Mouse (Mus musculus) liver, embryonic 13.5 days (tissue): ENCODE data around the gene Ypel4. TPM values are rescaled to one million over a fixed set of nuclear protein-coding genes. Genes with fewer than 3 reads are reported as not detected.

Experiments
- ATAC-seq: fragments of 200-750 bp; cut with Nextera tagmentation; 2 replicates; pipeline ENCODE4 v1.8.0; 2017; ENCODE audit warnings: low read depth, mild to moderate bottlenecking, moderate number of reproducible peaks, moderate library complexity
- DNase-seq: peaks from one replicate; pipeline ENCODE4 v3.0.0; 2022
- H3K27ac ChIP-seq: fragments of 300-500 bp; sonication (generic); 2 replicates; pipeline ENCODE4 v1.5.1; 2015; ENCODE audit warnings: moderate library complexity, mild to moderate bottlenecking, inconsistent platforms
- H3K27me3 ChIP-seq: fragments of 300-500 bp; sonication (generic); 2 replicates; pipeline ENCODE4 v1.6.1; 2015; ENCODE audit warnings: mild to moderate bottlenecking, inconsistent platforms
- H3K36me3 ChIP-seq: fragments of 300-500 bp; sonication (generic); 2 replicates; pipeline ENCODE4 v1.6.1; 2015; ENCODE audit warnings: mild to moderate bottlenecking, inconsistent platforms
- H3K4me1 ChIP-seq: fragments of 300-500 bp; sonication (generic); replicated peaks from 2 replicates; pipeline ENCODE4 v1.6.1; 2015; ENCODE audit warnings: inconsistent platforms
- H3K4me2 ChIP-seq: fragments of 300-500 bp; sonication (generic); 2 replicates; pipeline ENCODE4 v1.6.1; 2015; ENCODE audit warnings: inconsistent platforms, mild to moderate bottlenecking, moderate library complexity
- H3K4me3 ChIP-seq: fragments of 300-500 bp; sonication (generic); replicated peaks from 2 replicates; pipeline ENCODE4 v1.5.1; 2015; ENCODE audit warnings: mild to moderate bottlenecking, inconsistent platforms
- H3K9ac ChIP-seq: fragments of 300-500 bp; sonication (generic); 2 replicates; pipeline ENCODE4 v1.6.1; 2015; ENCODE audit warnings: mild to moderate bottlenecking, inconsistent platforms
- H3K9me3 ChIP-seq: fragments of 300-500 bp; sonication (generic); replicated peaks from 2 replicates; pipeline ENCODE4 v1.6.1; 2016; ENCODE audit warnings: inconsistent platforms
- WGBS: fragments of 180-500 bp; shearing (Covaris S2); methylation state at CpG from one replicate; pipeline ENCODE4 v1.1.7; 2015; ENCODE audit not compliant: insufficient replicate concordance; 5-methylcytosine and 5-hydroxymethylcytosine counted together
- polyA plus RNA-seq: library from polyadenylated mRNA; unstranded; fragments of >200 nt; fragmentation: Nextera tagmentation; extraction: Ambion mirVana; gene quantifications from 2 replicates; pipeline ENCODE4 v1.2.1, GENCODE M21; 2015

Gene Ypel4
- polyA plus RNA-seq, 1 experiment from 2014 or later: 57.8 TPM

GRCm38 (mm10) chr2:84714811-84715561 is 18.9 kb upstream of the Ypel4 start, which contains the start of gene Zdhhc5:
Gene Zdhhc5 (minus strand): TSS chr2:84715180.
- Histone ChIP-seq H3K9me3 (no peaks in the 10 kb centered on the region), H3K4me1 (peaks cover 47% of the 10 kb centered on the region), H3K27ac (peak within 1 kb of the TSS; percentile 98), H3K9ac (peak within 1 kb of the TSS; percentile 98), H3K4me3 (peak within 1 kb of the TSS; percentile 82), H3K36me3 (peaks cover 17% of the 10 kb centered on the region), H3K27me3 (no peaks in the 10 kb centered on the region), H3K4me2 (peak within 1 kb of the TSS; percentile 84)
- WGBS: under 1% methylated on average over 86 of the region's 107 CpGs
- peak; percentile 89 for ATAC-seq
- DNase-seq: peak; percentile 98

- H3K4me3 ChIP-seq: peak overlapping the region; percentile 82
- no peaks in the 10 kb centered on the region for H3K27me3 ChIP-seq
- peak overlapping the region; percentile 84 for H3K4me2 ChIP-seq
- peak overlapping the region; percentile 98 for H3K9ac ChIP-seq
- no peaks in the 10 kb centered on the region for H3K9me3 ChIP-seq
- DNase-seq: no peak
- H3K27ac ChIP-seq: peak overlapping the region; percentile 98
- ATAC-seq: peak; percentile 86
- H3K4me1 ChIP-seq: peaks cover 40% of the 10 kb centered on the region
- H3K36me3 ChIP-seq: peaks cover 16% of the 10 kb centered on the region
- WGBS: under 1% methylated on average over 33 of the region's 33 CpGs
Measured at GRCm38 (mm10) chr2:84715562-84716361, 18.1 kb upstream of the Ypel4 start.

- H3K4me3 ChIP-seq: peak overlapping the region; percentile 82
- no peaks in the 10 kb centered on the region for H3K27me3 ChIP-seq
- H3K27ac ChIP-seq: peak overlapping the region; percentile 98
- no peak for ATAC-seq
- H3K36me3 ChIP-seq: peaks cover 19% of the 10 kb centered on the region
- peaks cover 49% of the 10 kb centered on the region for H3K4me1 ChIP-seq
- no peaks in the 10 kb centered on the region for H3K9me3 ChIP-seq
- H3K9ac ChIP-seq: peak overlapping the region; percentile 98
- DNase-seq: no peak
- H3K4me2 ChIP-seq: peak overlapping the region; percentile 84
- WGBS: 16% methylated on average over 9 of the region's 9 CpGs
Measured at GRCm38 (mm10) chr2:84716423-84717355, 17.2 kb upstream of the Ypel4 start.

- Histone ChIP-seq H3K9me3 (no peaks in the 10 kb centered on the region), H3K4me3 (0 out of 2 replicates have a peak overlapping the region, but pooled peaks have one; percentile 8), H3K27me3 (no peaks in the 10 kb centered on the region), H3K27ac (peak overlapping the region; percentile 98), H3K9ac (peak overlapping the region; percentile 98; the same call in 1 of the 2 replicates), H3K36me3 (peaks cover 24% of the 10 kb centered on the region), H3K4me2 (peak overlapping the region; percentile 84), H3K4me1 (peaks cover 51% of the 10 kb centered on the region)
- no peak for ATAC-seq
- WGBS: 90% methylated on average over 4 of the region's 4 CpGs
- DNase-seq: no peak
Measured at GRCm38 (mm10) chr2:84717357-84717756, 16.5 kb upstream of the Ypel4 start.

GRCm38 (mm10) chr2:84720718-84721117 is 13.1 kb upstream of the Ypel4 start:
- Histone ChIP-seq H3K4me3 (no peak overlapping the region), H3K4me2 (no peak overlapping the region), H3K9me3 (no peaks in the 10 kb centered on the region), H3K27ac (peak overlapping the region; percentile 64; the same call in 1 of the 2 replicates), H3K36me3 (peaks cover 54% of the 10 kb centered on the region), H3K9ac (no peak overlapping the region), H3K27me3 (no peaks in the 10 kb centered on the region), H3K4me1 (peaks cover 60% of the 10 kb centered on the region)
- no peak for DNase-seq
- WGBS: 93% methylated on average over 2 of the region's 2 CpGs
- no peak for ATAC-seq

GRCm38 (mm10) chr2:84721182-84721581 is 12.7 kb upstream of the Ypel4 start:
- Histone ChIP-seq H3K4me2 (peak overlapping the region; percentile 24), H3K4me1 (peaks cover 64% of the 10 kb centered on the region), H3K4me3 (0 out of 2 replicates have a peak overlapping the region, but pooled peaks have one; percentile 2), H3K9me3 (no peaks in the 10 kb centered on the region), H3K27me3 (no peaks in the 10 kb centered on the region), H3K36me3 (peaks cover 58% of the 10 kb centered on the region), H3K27ac (peak overlapping the region; percentile 64), H3K9ac (0 out of 2 replicates have a peak overlapping the region, but pooled peaks have one; percentile 19)
- ATAC-seq: 0 out of 2 replicates have a peak, but pooled peaks have one; percentile 13
- no peak for DNase-seq
- WGBS: 31% methylated on average over 3 of the region's 3 CpGs

GRCm38 (mm10) chr2:84723856-84724255 is 10.0 kb upstream of the Ypel4 start:
- 92% methylated on average over 14 of the region's 14 CpGs for WGBS
- Histone ChIP-seq H3K4me1 (peaks cover 66% of the 10 kb centered on the region), H3K9ac (no peak overlapping the region; the same call in 1 of the 2 replicates), H3K9me3 (no peaks in the 10 kb centered on the region), H3K36me3 (peaks cover 59% of the 10 kb centered on the region), H3K4me2 (peak overlapping the region; percentile 83), H3K27me3 (no peaks in the 10 kb centered on the region), H3K27ac (no peak overlapping the region), H3K4me3 (peak overlapping the region; percentile 79)
- no peak for DNase-seq
- no peak for ATAC-seq

GRCm38 (mm10) chr2:84725770-84726169 is 8.1 kb upstream of the Ypel4 start:
- H3K36me3 ChIP-seq: peaks cover 53% of the 10 kb centered on the region
- ATAC-seq: no peak
- no peak for DNase-seq
- H3K27ac ChIP-seq: peak overlapping the region; percentile 80
- peak overlapping the region; percentile 79 for H3K4me3 ChIP-seq
- no peaks in the 10 kb centered on the region for H3K9me3 ChIP-seq
- H3K27me3 ChIP-seq: no peaks in the 10 kb centered on the region
- peak overlapping the region; percentile 83 for H3K4me2 ChIP-seq
- peaks cover 81% of the 10 kb centered on the region for H3K4me1 ChIP-seq
- peak overlapping the region; percentile 83 for H3K9ac ChIP-seq
- WGBS: 86% methylated on average over 10 of the region's 10 CpGs

- Histone ChIP-seq H3K9ac (peak overlapping the region; percentile 83), H3K4me3 (peak overlapping the region; percentile 79), H3K4me1 (peaks cover 81% of the 10 kb centered on the region), H3K27me3 (no peaks in the 10 kb centered on the region), H3K36me3 (peaks cover 44% of the 10 kb centered on the region), H3K9me3 (no peaks in the 10 kb centered on the region), H3K27ac (peak overlapping the region; percentile 80), H3K4me2 (peak overlapping the region; percentile 83)
- peak; percentile 30; the same call in 1 of the 2 replicates for ATAC-seq
- DNase-seq: no peak
- WGBS: 1% methylated on average over 9 of the region's 9 CpGs
Measured at GRCm38 (mm10) chr2:84726716-84727115, 7.1 kb upstream of the Ypel4 start.

- H3K27me3 ChIP-seq: no peaks in the 10 kb centered on the region
- H3K9me3 ChIP-seq: no peaks in the 10 kb centered on the region
- H3K4me1 ChIP-seq: peaks cover 81% of the 10 kb centered on the region
- peak within 1 kb of the TSS; percentile 79 for H3K4me3 ChIP-seq
- peaks cover 38% of the 10 kb centered on the region for H3K36me3 ChIP-seq
- peak within 1 kb of the TSS; percentile 83 for H3K9ac ChIP-seq
- peak within 1 kb of the TSS; percentile 89 for H3K27ac ChIP-seq
- ATAC-seq (peak; percentile 93), DNase-seq (peak; percentile 96)
- WGBS: under 1% methylated on average over 39 of the region's 39 CpGs
- peak within 1 kb of the TSS; percentile 83 for H3K4me2 ChIP-seq
Measured at GRCm38 (mm10) chr2:84727172-84727858, 6.5 kb upstream of the Ypel4 start, which contains the start of gene Clp1. Gene Clp1 (minus strand): TSS chr2:84727350.
